ENCODE assay signal across 20 mouse cellular contexts in the genomic region with DNA sequence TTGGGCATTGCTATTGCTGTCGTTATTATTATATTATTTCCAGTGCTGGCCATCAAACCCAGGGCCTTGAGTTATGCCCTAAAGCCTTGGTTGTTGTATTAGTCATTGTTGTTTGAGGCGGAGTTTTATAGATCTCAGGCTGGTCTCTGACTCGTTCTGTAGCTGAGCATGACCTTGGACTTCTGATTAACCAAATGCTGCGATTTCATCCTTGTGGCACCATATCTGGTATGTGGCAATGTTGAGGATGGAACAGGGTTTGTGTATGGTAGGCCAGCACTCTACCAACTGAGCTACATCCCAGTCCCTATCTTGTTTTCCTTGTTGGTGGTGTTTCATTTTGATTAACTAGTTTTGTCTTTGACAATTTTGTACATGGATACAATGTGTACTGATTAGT.
"Had no signal": no experiment of that assay in that cellular context is flagged by ENCODE, and none has a peak within 500 bp of the region (broad histone marks: within the 10 kb centered on the region; RNA-seq: fewer than 3 reads in every experiment).

No protein-coding gene starts in this region.

- ATAC-seq: lung, postnatal 0 days; midbrain, embryonic 15.5 days had no signal

- H3K4me3 ChIP-seq: kidney, embryonic 15.5 days; layer of hippocampus, adult 2 months; left cerebral cortex, adult 2 months; liver, embryonic 13.5 days; midbrain, embryonic 12.5 days; midbrain, embryonic 15.5 days; neural tube, embryonic 12.5 days; neural tube, embryonic 15.5 days; stomach, embryonic 15.5 days had no signal

- H3K4me1 ChIP-seq: kidney, embryonic 15.5 days; liver, embryonic 13.5 days; midbrain, embryonic 12.5 days; midbrain, embryonic 15.5 days; neural tube, embryonic 12.5 days; neural tube, embryonic 15.5 days; stomach, embryonic 15.5 days had no signal

- H3K9me3 ChIP-seq: kidney, embryonic 15.5 days; liver, embryonic 13.5 days; midbrain, embryonic 12.5 days; midbrain, embryonic 15.5 days; neural tube, embryonic 12.5 days; neural tube, embryonic 15.5 days; stomach, embryonic 15.5 days had no signal

- H3K4me2 ChIP-seq: kidney, embryonic 15.5 days; liver, embryonic 13.5 days; lung, embryonic 14.5 days; midbrain, embryonic 12.5 days; midbrain, embryonic 15.5 days; neural tube, embryonic 12.5 days; neural tube, embryonic 15.5 days; stomach, embryonic 15.5 days had no signal

- DNase-seq: kidney, adult 11 months; kidney, adult 8-10 months; kidney, postnatal 10 days; kidney, postnatal 4 days; layer of hippocampus, postnatal 36 days; liver, embryonic 13.5 days; lung, embryonic 14.5 days; right cerebral cortex, postnatal 25 days; spleen, adult 18-20 months; thymus, postnatal 36 days had no signal

- H3K27me3 ChIP-seq: liver, embryonic 13.5 days; midbrain, embryonic 15.5 days; neural tube, embryonic 12.5 days; stomach, embryonic 15.5 days had no signal

- H3K27ac ChIP-seq: kidney, embryonic 15.5 days; layer of hippocampus, adult 2 months; left cerebral cortex, adult 2 months; liver, embryonic 13.5 days; macrophage; midbrain, embryonic 12.5 days; midbrain, embryonic 15.5 days; neural tube, embryonic 12.5 days; neural tube, embryonic 15.5 days; stomach, embryonic 15.5 days had no signal

- H3K36me3 ChIP-seq: kidney, embryonic 15.5 days; liver, embryonic 13.5 days; midbrain, embryonic 12.5 days; midbrain, embryonic 15.5 days; neural tube, embryonic 12.5 days; neural tube, embryonic 15.5 days; stomach, embryonic 15.5 days had no signal

- H3K9ac ChIP-seq: kidney, embryonic 15.5 days; liver, embryonic 13.5 days; lung, embryonic 14.5 days; midbrain, embryonic 12.5 days; midbrain, embryonic 15.5 days; neural tube, embryonic 12.5 days; neural tube, embryonic 15.5 days; stomach, embryonic 15.5 days had no signal
